Mouse (Mus musculus) cerebellum, postnatal 10 days (tissue): ENCODE data around the gene Col26a1.

Source experiments
- DNase-seq, 2 experiments: peaks; one replicate each; pipeline ENCODE4 v3.0.0; 2021; ENCODE audit warnings: mixed read lengths in 2 of 2

Col26a1 gene

DNA sequence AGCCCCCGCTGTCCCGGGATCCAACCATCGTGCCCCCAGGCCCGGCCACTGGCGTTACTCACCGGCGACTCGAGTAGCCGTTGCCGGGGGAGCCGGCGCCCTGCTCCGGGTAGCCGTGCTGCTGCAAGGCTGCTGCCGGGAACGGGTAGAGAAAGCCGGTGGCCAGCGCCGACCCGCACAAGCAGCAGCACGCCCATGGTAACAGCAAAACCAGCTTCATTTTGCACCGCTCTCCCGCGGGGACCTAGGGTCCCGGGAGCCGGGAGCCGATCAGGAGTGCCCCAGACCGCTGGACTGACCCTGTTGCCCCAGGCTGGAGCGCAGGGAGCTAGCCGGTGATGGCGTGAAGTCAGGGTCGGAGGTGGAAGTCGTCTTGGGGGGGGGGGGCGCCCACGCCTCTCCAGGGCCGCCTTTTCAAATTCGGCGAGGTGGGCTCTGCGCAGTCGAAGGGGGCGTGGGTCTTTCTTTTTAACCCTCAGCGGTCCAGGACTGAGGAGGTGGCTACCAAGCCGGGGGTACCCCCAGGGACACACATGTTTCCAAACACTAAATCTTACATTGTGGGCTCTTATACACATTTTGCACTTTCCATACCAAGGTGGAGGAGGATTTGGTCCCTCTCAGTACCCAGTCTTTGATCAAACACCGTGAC, at the start of gene Col26a1:
Col26a1 (minus strand) TSS at position 422 of the 652 bp plus-strand sequence.
- DNase-seq, result peak; percentile 50 to 58

DNA sequence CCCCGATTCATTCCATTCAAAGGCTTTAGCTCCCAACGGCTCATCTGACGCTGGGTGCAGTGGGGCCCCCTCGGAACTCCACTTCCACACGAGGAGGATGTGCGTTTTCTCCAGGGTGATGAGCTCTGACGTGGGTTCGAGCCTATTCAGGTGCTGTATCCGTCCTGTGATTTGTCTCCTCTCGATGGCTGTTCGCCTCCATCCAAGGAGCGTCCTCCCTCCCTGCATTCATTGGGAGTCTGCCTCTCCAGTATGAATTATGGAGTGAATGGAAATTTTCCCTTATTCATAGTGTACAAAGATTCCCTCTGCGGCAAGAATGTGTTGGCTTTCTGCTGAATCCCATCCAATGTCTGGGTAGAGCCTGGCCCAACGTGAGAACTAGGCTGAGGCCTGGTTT, 48.9 kb upstream of the Col26a1 start:
- no peak for DNase-seq

GRCm38 (mm10) chr5:136929073-136929472, 46.1 kb upstream of the Col26a1 start:
- peak; percentile 92 to 95 for DNase-seq

- no peak for DNase-seq
Observed at GRCm38 (mm10) chr5:136923751-136924478, 40.9 kb upstream of the Col26a1 start.

DNA sequence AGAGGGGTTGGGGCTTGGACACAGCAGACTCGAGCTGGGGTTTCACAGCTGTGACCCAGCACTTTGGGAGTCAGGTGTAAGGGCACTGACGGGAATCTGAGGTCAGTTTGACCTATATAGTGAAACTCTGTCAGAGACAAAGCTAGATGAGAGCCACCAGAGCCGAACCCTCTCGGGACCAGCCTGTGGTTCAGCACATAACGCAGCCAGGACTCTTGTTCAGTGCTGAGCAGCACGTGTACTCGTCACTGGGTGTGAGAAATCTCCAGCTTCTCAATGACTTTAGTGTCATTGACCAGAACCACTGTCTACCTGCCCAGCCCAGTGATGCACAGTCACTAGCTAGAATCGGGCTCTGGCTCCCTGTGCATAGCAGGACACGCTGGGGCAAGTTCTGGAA, 39.8 kb upstream of the Col26a1 start:
- no peak for DNase-seq

- DNase-seq, result peak; percentile 34
Observed at GRCm38 (mm10) chr5:136919546-136920301, 36.7 kb upstream of the Col26a1 start.

DNA sequence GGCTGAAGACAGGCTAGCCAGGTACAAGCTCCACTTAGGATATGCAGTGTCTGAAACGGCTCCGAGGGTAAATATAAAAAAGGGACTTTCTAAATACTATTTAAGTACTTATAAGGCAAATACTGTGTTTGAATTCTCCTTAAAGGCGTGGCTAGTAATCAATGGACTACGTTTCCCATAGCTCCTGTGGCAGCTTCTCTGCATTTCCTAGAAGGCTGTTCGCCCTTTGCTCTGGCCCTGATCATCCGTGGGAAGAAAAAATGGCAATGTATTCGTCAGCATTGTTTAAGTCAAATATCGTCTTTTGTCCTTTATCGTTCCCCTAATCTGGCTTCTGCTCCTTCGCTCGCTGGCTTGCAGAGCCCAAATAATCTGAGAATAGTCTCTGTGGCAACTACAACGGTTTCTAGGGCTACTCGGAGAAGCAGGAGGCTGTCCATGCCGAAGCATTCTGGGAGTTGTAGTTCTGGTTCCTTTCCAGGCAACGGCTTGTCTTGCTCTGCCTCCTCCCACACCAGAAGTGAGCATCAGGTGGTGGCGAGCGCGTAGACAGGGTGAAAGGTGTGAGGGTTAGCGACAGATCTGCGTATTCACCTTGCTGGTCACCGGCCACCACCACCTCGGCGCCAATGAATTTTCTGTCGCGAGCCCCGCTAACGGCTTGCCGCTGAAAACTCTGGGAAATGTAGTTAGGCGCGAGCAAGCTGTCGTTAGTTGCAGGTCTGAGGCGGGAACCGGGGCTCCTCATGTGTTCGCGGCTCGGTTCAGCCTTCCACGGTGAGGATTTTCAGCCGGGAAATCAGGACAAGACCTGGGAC, 35.9 kb upstream of the Col26a1 start:
- DNase-seq, result peak; percentile 85 to 87

- no peak for DNase-seq
Observed at GRCm38 (mm10) chr5:136917613-136918242, 34.7 kb upstream of the Col26a1 start.

- DNase-seq, result no peak
Observed at GRCm38 (mm10) chr5:136914183-136914582, 31.2 kb upstream of the Col26a1 start.

DNA sequence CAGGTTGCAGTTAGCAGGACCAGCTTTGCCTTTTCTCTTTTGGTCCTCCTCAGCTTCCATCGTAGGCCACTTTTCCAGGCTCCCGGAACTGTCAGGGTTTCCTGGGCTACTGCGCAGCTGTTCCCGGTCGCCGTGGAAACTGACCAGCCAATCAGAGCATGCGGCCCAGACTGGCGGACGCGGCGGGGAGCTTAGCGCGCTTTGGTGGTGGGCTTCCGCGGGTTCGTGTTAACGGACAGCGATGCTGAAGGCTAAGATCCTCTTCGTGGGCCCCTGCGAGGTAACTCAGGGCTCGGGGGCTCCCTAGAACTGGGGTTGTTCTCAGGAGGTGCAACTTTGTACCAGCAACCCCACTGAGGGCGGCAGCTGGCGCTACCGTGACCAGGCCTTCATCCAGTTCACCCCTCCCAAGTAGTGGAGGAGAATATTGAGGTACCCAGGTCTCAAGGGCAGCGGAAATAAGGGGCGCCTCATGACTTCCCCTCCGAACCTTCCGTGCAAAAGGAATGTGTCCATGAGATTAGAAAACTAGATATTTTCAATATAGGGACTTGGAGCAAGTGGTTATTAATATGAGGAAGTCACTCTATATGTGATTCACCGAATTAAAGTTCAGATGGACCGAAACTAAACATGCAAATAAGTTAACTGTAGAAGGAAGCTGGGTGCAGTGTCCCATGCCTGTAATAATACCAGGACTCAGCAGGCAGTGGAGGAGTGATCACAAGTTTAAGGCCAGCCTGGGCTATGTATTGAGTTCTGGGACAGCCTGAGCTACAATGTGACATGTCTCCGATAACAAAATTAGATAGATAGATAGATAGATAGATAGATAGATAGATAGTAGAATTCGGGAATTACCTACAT, 25.2 kb upstream of the Col26a1 start, which contains the start of gene Ift22:
Ift22 (plus strand) TSS at position 160 of the 867 bp plus-strand sequence.
- peak; percentile 97 for DNase-seq

- DNase-seq, result no peak
Observed at GRCm38 (mm10) chr5:136907587-136907986, 24.6 kb upstream of the Col26a1 start.

GRCm38 (mm10) chr5:136905630-136906029, 22.6 kb upstream of the Col26a1 start:
- peak; percentile 44 to 53 for DNase-seq

GRCm38 (mm10) chr5:136904621-136905020, 21.6 kb upstream of the Col26a1 start:
- no peak for DNase-seq

GRCm38 (mm10) chr5:136895529-136895963, 12.5 kb upstream of the Col26a1 start:
- DNase-seq, result no peak

GRCm38 (mm10) chr5:136894840-136895528, 12.0 kb upstream of the Col26a1 start:
- DNase-seq, result no peak

DNA sequence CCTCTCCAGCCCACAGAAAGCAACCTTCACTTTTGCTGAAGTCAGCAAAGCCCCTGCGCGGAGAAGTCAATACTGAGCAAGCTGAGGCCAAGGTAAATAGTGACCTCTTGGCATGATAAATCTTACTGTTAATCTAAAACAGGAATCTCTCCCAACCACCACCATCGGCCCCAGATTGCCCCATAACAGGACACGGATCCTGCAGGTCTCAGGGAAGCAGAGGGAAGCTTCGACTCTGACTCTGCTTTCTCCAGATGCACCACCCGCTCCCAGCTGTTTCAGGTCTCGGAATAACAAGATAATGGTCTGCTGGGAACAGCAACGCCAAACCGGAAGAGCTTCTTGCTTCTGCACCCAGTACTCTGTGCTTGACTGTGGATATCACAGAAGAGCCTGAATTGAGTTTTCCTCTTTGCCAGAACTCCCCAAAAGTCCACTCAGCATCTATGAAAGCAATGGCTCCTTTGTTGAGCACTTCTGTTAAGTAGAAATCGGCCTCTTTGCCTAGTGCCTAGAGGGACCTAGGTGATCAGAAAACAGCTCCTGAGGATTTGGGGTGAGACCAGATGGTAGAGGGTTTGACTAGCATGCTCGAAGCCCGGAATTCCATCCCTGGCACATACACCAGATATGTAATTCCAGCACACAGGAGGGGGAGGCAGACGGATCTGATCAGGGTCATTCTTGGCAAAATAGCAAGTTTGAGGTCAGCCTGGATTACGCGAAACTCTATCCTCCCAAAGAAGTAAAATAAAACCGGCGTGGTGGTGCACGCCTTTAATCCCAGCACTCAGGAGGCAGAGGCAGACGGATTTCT, 5.7 kb upstream of the Col26a1 start:
- no peak for DNase-seq

GRCm38 (mm10) chr5:136886957-136887356, 3.9 kb upstream of the Col26a1 start:
- no peak for DNase-seq

DNA sequence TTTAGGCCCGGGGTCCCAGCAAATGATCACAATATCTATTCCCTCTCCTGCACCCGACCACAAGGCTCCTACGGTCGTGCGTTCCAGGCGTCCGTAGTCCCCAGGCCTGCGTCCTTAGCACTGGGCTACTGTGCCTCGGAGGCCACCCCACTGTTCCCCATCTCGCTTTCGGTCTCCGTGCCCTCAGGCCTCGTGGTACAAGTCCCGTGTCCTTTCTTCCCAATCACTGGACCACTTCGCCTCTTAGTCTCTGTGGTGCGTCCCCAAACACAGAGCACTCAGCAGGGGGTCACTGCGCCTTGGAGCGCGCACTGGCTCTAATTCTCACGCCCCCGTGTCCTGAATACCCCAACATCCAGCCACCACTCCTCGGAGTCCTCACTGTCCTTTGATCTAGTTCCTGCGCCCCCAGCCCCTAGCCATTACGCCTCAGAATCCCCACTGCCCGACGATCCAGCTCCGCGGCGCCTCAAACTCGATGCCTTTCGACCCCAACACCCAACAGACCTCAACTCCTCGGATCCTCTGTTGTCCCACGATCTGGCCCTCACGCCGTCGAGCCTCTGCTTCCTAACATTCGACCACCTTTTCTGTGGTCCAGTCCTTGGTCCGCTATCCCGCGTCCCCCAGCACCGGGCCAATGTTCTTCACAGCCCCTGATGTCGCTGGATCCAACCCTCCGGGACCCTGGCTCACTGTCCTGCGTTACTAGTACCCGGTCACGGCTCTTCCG, 788 bp downstream of the Col26a1 start:
- DNase-seq, result peak; percentile 35 to 42
